9 mouse cellular contexts compared by ENCODE assay signal in genomic region chr15:98517380-98518355, GRCm38 (mm10). TPM values are rescaled to one million over a fixed set of nuclear protein-coding genes. Genes with fewer than 3 reads are reported as not detected.
A peak's percentile ranks its signal among the peaks of the same experiment; 100 is the strongest.
DNase-seq lines count a peak whose midpoint lies in the region; ATAC-seq and TF ChIP-seq lines count a peak whose summit lies in the region.
"Had no signal": no experiment of that assay in that cellular context is flagged by ENCODE, and none has a peak within 500 bp of the region (broad histone marks: within the 10 kb centered on the region; RNA-seq: fewer than 3 reads in every experiment).

No protein-coding gene starts in this region.

- peaks cover 43% of the 10 kb centered on the region for H3K4me1 ChIP-seq in G1E (ENCODE audit: insufficient read depth, low read depth, low read length)
- peaks cover 5% of the 10 kb centered on the region for H3K4me1 ChIP-seq in heart, adult 2 months (ENCODE audit: control insufficient read depth, insufficient read depth, low read length)

- peak; percentile 95 for TF ChIP-seq CTCF in G1E (IDR thresholded peaks at IDR 0.05; ENCODE audit: low read depth, low read length)
- no peak; the same call in 1 of the 2 replicates for TF ChIP-seq CTCF in heart, adult 2 months (IDR thresholded peaks at IDR 0.05)

- no peak for TF ChIP-seq POLR2A in heart, adult 2 months (IDR thresholded peaks at IDR 0.05; ENCODE audit: insufficient read depth, low read depth, low read length)

- 0 out of 2 replicates have a peak, but pooled peaks have one; percentile 72 for TF ChIP-seq EP300 in heart, adult 2 months (IDR thresholded peaks at IDR 0.05; ENCODE audit: insufficient read depth, low read depth, low read length)

- no peaks in the 10 kb centered on the region; the same call in 1 of the 2 replicates for H3K27me3 ChIP-seq in G1E (ENCODE audit: insufficient read depth, low read length)
- no peaks in the 10 kb centered on the region for H3K27me3 ChIP-seq in heart, adult 2 months (ENCODE audit: control insufficient read depth, insufficient read depth, low read length)
- H3K27me3 ChIP-seq: limb, embryonic 13.5 days had no signal

- DNase-seq in layer of hippocampus, adult 11-12 months (ENCODE audit: low spot score) = peak; percentile 63
- no peak for DNase-seq in layer of hippocampus, postnatal 36 days
- peak; percentile 42 for DNase-seq in G1E (ENCODE audit: low spot score)
- peak; percentile 58 for DNase-seq in cerebellum, adult 8-10 months
- DNase-seq in heart, adult 2 months = peak; percentile 56 to 75
- peak; percentile 57 for DNase-seq in kidney, postnatal 14 days
- DNase-seq in lung, postnatal 25 days (ENCODE audit: low spot score) = peak; percentile 52
- DNase-seq in spleen, adult 18-20 months = peak; percentile 35 to 64

- H3K27ac ChIP-seq in heart, adult 2 months = no peak overlapping the region; the same call in 1 of the 2 replicates
- H3K27ac ChIP-seq: limb, embryonic 13.5 days had no signal

- H3K9ac ChIP-seq in heart, adult 2 months (ENCODE audit: low read depth, low read length) = no peak overlapping the region
- H3K9ac ChIP-seq: limb, embryonic 13.5 days had no signal

- peaks cover 54% of the 10 kb centered on the region for H3K36me3 ChIP-seq in G1E (replicated peaks)
- H3K36me3 ChIP-seq in heart, adult 2 months (ENCODE audit: control insufficient read depth, insufficient read depth, low read length) = peaks cover 5% of the 10 kb centered on the region

- H3K9me3 ChIP-seq in G1E (replicated peaks) = no peaks in the 10 kb centered on the region
- H3K9me3 ChIP-seq: limb, embryonic 13.5 days had no signal

- ATAC-seq in G1E (ENCODE audit: extremely low read depth, insufficient number of reproducible peaks, low FRiP score, poor library complexity, severe bottlenecking) = no peak

- 46% methylated on average over 16 of the region's 16 CpGs for WGBS in heart, adult 2 months

- no peaks in the 10 kb centered on the region for H3K79me2 ChIP-seq in heart, adult 2 months (replicated peaks; ENCODE audit: control insufficient read depth, insufficient read depth, low read length)

- intact Hi-C loops in heart, adult 2 months (cut with DNase I) = no loop called here

- H3K4me3 ChIP-seq in G1E (ENCODE audit: low read depth, low read length) = no peak overlapping the region
- no peak overlapping the region for H3K4me3 ChIP-seq in heart, adult 2 months
- H3K4me3 ChIP-seq: limb, embryonic 13.5 days had no signal

RNA-seq across cellular contexts. Expression of gene Kansl2, which starts 16.4 kb away (rescaled TPM):
- total RNA-seq in layer of hippocampus, postnatal 36 days (2021) = 10 to 100 TPM; 62.6 to 64.2 TPM
- total RNA-seq in G1E (2014; fragmentation: Nextera tagmentation) = 26.9 and 39.8 TPM in 2 replicates
- total RNA-seq in G1E (2017) = 49.1 and 50.4 TPM in 2 replicates
- polyA plus RNA-seq in G1E (2012) = 44.3 and 52.5 TPM in 2 replicates
- total RNA-seq in heart, adult 2 months (2021) = 10 to 100 TPM; 74.5 to 86.0 TPM
- polyA plus RNA-seq in heart, adult 2 months (2012; rRNA removed) = 37.0 and 50.2 TPM in 2 replicates

RNA-seq across cellular contexts. Expression of gene Olfr279, which starts 25.5 kb away (rescaled TPM):
- total RNA-seq in layer of hippocampus, postnatal 36 days (2021) = not detected
- total RNA-seq in G1E (2014; fragmentation: Nextera tagmentation) = not detected in 2 replicates
- 0.11 and 0.17 TPM in 2 replicates for total RNA-seq in G1E (2017)
- polyA plus RNA-seq in G1E (2012) = not detected in 2 replicates
- total RNA-seq in heart, adult 2 months (2021) = not detected
- not detected in 2 replicates for polyA plus RNA-seq in heart, adult 2 months (2012; rRNA removed)
- polyA plus RNA-seq: limb, embryonic 13.5 days had no signal

RNA-seq across cellular contexts. Expression of gene Lalba, which starts 35.1 kb away (rescaled TPM):
- total RNA-seq in layer of hippocampus, postnatal 36 days (2021) = not detected
- not detected in 2 replicates for total RNA-seq in G1E (2014; fragmentation: Nextera tagmentation)
- total RNA-seq in G1E (2017) = not detected in 2 replicates
- polyA plus RNA-seq in G1E (2012) = not detected in 2 replicates
- total RNA-seq in heart, adult 2 months (2021) = not detected
- 0.45 TPM in 1 of 2 replicates, not detected in the other for polyA plus RNA-seq in heart, adult 2 months (2012; rRNA removed)

RNA-seq across cellular contexts. Expression of gene OR5BS1P, which starts 48.0 kb away (rescaled TPM):
- not detected for total RNA-seq in layer of hippocampus, postnatal 36 days (2021)
- total RNA-seq in G1E (2014; fragmentation: Nextera tagmentation) = not detected in 2 replicates
- total RNA-seq in G1E (2017) = 0.06 and 0.11 TPM in 2 replicates
- not detected in 2 replicates for polyA plus RNA-seq in G1E (2012)
- total RNA-seq in heart, adult 2 months (2021) = not detected
- polyA plus RNA-seq in heart, adult 2 months (2012; rRNA removed) = not detected in 2 replicates
- polyA plus RNA-seq: limb, embryonic 13.5 days had no signal

RNA-seq across cellular contexts. Expression of gene Ccnt1, which starts 53.1 kb away (rescaled TPM):
- 10 to 100 TPM; 37.5 to 49.6 TPM for total RNA-seq in layer of hippocampus, postnatal 36 days (2021)
- total RNA-seq in G1E (2014; fragmentation: Nextera tagmentation) = 76.1 and 84.6 TPM in 2 replicates
- total RNA-seq in G1E (2017) = 74.6 and 78.2 TPM in 2 replicates
- polyA plus RNA-seq in G1E (2012) = 5.7 and 6.4 TPM in 2 replicates
- total RNA-seq in heart, adult 2 months (2021) = 10 to 100 TPM; 26.8 to 27.6 TPM
- 9.3 and 15.4 TPM in 2 replicates for polyA plus RNA-seq in heart, adult 2 months (2012; rRNA removed)

Comparison
In these comparisons a context has a peak if more than half of its experiments do, and no peak if none do; other contexts are left out.
1. DNase-seq: peak in layer of hippocampus, adult 11-12 months (single experiment), G1E (single experiment), cerebellum, adult 8-10 months (single experiment), heart, adult 2 months (2 of 2), kidney, postnatal 14 days (single experiment), lung, postnatal 25 days (single experiment) and spleen, adult 18-20 months (2 of 2); none in layer of hippocampus, postnatal 36 days (0 of 2).